Mouse (Mus musculus) kidney, adult 2 months (tissue): ENCODE data around the gene Olfr51.

Experiments
- CTCF ChIP-seq: fragments of 200-500 bp; conservative IDR thresholded peaks from 2 replicates; pipeline ENCODE4 v1.5.1; 2011; ENCODE audit warnings: low read depth, mild to moderate bottlenecking, control low read depth, low read length, moderate library complexity, mixed read lengths; ENCODE audit not compliant: insufficient read depth, insufficient read length
- POLR2A ChIP-seq: fragments of 200-500 bp; IDR thresholded peaks from one replicate; pipeline ENCODE4 v1.6.1; 2011; ENCODE audit warnings: low read depth, low read length, control low read depth

DNA sequence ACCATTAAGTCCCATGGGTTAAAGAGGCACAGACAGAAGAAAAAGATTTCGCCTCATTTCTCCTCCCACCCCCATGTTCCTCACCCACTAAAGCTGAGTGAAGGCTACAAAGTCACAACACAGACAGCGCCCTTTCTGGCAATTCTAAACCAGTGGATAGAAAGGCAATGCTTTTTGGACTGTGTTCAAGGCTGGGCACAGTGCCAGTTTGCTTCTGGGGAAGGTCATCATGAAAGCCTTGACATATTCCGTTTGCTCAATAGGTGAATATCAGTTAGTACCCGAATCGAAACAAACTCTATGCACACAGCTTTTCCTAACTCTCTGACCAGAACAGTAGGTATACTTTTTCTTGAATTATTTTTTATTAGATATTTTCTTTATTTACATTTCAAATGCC is 8.4 kb downstream of the Olfr51 start:
- no peak for TF ChIP-seq POLR2A
- no peak for TF ChIP-seq CTCF
